Mouse (Mus musculus): ENCODE measurements around the gene Hint3. TPM values are rescaled to one million over a fixed set of nuclear protein-coding genes. Genes with fewer than 3 reads are reported as not detected.

Gene Hint3
- 6.8 and 7.7 TPM in 2 replicates for total RNA-seq (2012; rRNA removed)
- 1 to 10 TPM in 1 of 2 experiments, not detected in 1; 6.4 TPM for polyA plus RNA-seq (2012; ENCODE audit: insufficient read depth in 1 of 2, insufficient read length in 2 of 2, low read depth in 1 of 2, low replicate concordance in 2 of 2, missing spikeins in 1 of 2)

DNA sequence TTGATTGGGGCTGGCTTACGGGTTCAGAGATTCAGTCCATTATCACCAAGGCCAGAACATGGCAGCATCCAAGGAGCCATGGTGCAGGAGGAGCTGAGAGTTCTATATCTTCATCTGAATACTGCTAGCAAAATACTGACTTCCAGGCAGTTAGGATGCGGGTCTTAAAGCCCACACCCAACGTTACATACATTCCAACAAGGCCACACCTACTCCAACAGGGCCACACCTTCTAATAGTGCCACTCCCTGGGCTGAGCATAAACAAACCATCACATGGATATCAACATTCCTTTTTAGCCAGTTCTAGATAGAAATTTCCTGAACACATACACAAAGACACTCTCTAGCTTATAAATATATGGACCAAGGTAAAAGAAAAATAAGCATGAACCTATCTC lies at the start of gene Hint3:
Gene Hint3 (minus strand): TSS at position 120 of the 400 bp plus-strand sequence.
- no peak within 1 kb of the TSS for H3K9ac ChIP-seq (ENCODE audit: control insufficient read depth, low read depth, low read length, poor library complexity, severe bottlenecking)
- H3K79me2 ChIP-seq (ENCODE audit: control insufficient read depth, insufficient read depth, low read length, poor library complexity) = no peaks in the 10 kb centered on the region
- H3K27ac ChIP-seq (ENCODE audit: control insufficient read depth, low read depth, low read length) = no peak within 1 kb of the TSS
- TF ChIP-seq POLR2AphosphoS2 (IDR thresholded peaks at IDR 0.05; ENCODE audit: low read length) = no peak
- TF ChIP-seq MAFK (IDR thresholded peaks at IDR 0.05; ENCODE audit: borderline replicate concordance, low read depth, low read length) = no peak
- TF ChIP-seq USF2 (IDR thresholded peaks at IDR 0.05; ENCODE audit: borderline replicate concordance in 1 of 2, insufficient read depth in 1 of 2, low read depth in 1 of 2, low read length in 2 of 2) = no peak
- no peak for TF ChIP-seq TBP (IDR thresholded peaks at IDR 0.05; ENCODE audit: low read depth, low read length)
- TF ChIP-seq ELF1 (IDR thresholded peaks at IDR 0.05; ENCODE audit: low read depth, low read length) = no peak
- no peak for TF ChIP-seq EP300 (IDR thresholded peaks at IDR 0.05; ENCODE audit: low read depth in 1 of 2, low read length in 2 of 2)
- TF ChIP-seq ZKSCAN1 (IDR thresholded peaks at IDR 0.05; ENCODE audit: low read depth, low read length) = no peak
- TF ChIP-seq TAL1 (IDR thresholded peaks at IDR 0.05; ENCODE audit: low read length) = no peak
- no peak for TF ChIP-seq GATA1 (IDR thresholded peaks at IDR 0.05; ENCODE audit: low read depth, low read length)
- TF ChIP-seq MXI1 (IDR thresholded peaks at IDR 0.05; ENCODE audit: low read depth, low read length) = no peak
- no peak for TF ChIP-seq POLR2AphosphoS5 (IDR thresholded peaks at IDR 0.05; ENCODE audit: borderline replicate concordance, low read depth, low read length)
- TF ChIP-seq MYC (IDR thresholded peaks at IDR 0.05; ENCODE audit: low read depth, low read length) = no peak
- no peak for TF ChIP-seq ZNF384 (IDR thresholded peaks at IDR 0.05; ENCODE audit: low read depth, low read length)
- no peak for TF ChIP-seq SMC3 (IDR thresholded peaks at IDR 0.05; ENCODE audit: low read depth, low read length)
- TF ChIP-seq MAX (IDR thresholded peaks at IDR 0.05; ENCODE audit: low read length) = no peak
- TF ChIP-seq CTCF (IDR thresholded peaks at IDR 0.05 in 2 of 3, conservative IDR thresholded peaks at IDR 0.05 in 1 of 3; ENCODE audit: control insufficient read depth in 1 of 3, insufficient read depth in 1 of 3, low read depth in 2 of 3, low read length in 3 of 3, poor library complexity in 1 of 3, severe bottlenecking in 1 of 3) = no peak
- no peak for TF ChIP-seq ZC3H11A (IDR thresholded peaks at IDR 0.05; ENCODE audit: low read depth, low read length)
- TF ChIP-seq E2F4 (IDR thresholded peaks at IDR 0.05; ENCODE audit: borderline replicate concordance, low read depth, low read length) = no peak
- TF ChIP-seq ETS1 (IDR thresholded peaks at IDR 0.05; ENCODE audit: low read depth, low read length) = no peak
- no peak for TF ChIP-seq SIN3A (IDR thresholded peaks at IDR 0.05; ENCODE audit: low read length)
- H3K4me3 ChIP-seq (ENCODE audit: control insufficient read depth in 1 of 2, insufficient read depth in 1 of 2, low read depth in 2 of 2, low read length in 2 of 2) = no peak within 1 kb of the TSS
- DNase-seq (ENCODE audit: low read depth, low spot score) = no peak
- H3K4me1 ChIP-seq (ENCODE audit: control insufficient read depth in 1 of 2, insufficient read depth in 2 of 2, low read length in 2 of 2) = peaks cover 0 to 2% of the 10 kb centered on the region in 2 experiments; a peak in 1 of 4 replicates
- H3K36me3 ChIP-seq (ENCODE audit: control insufficient read depth in 1 of 2, insufficient read depth in 2 of 2, low read length in 2 of 2) = peaks cover 0 to 5% of the 10 kb centered on the region in 2 experiments; a peak in 1 of 4 replicates
- H3K27me3 ChIP-seq (ENCODE audit: control insufficient read depth in 1 of 2, insufficient read depth in 2 of 2, low read length in 2 of 2) = no peaks in the 10 kb centered on the region
- no peaks in the 10 kb centered on the region for H3K9me3 ChIP-seq (replicated peaks; ENCODE audit: insufficient read depth, low read length)

DNA sequence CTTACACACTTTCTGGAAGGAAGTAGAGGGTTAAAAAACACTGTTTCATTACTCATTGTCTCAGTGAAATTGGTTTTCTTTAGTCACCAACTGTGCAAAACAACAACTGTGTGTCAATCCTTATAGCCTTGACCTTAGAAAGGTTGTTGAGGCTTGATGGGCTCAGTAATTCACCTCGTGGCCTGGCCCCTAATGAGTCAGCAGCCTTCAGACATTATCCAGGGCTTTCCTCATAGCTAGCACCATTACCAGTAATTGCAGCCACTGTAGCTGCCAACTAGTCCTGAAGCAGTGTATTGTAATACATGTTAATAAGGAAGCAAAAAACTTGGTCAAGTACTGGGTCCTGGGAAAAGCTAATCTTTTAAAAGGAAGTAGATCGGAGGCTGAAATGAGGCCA lies 48.6 kb upstream of the Hint3 start:
- TF ChIP-seq UBTF (IDR thresholded peaks at IDR 0.05; ENCODE audit: borderline replicate concordance, insufficient read depth, low read depth, low read length) (no peak), CTCF (IDR thresholded peaks at IDR 0.05 in 2 of 3, conservative IDR thresholded peaks at IDR 0.05 in 1 of 3; ENCODE audit: control insufficient read depth in 1 of 3, insufficient read depth in 1 of 3, low read depth in 2 of 3, low read length in 3 of 3, poor library complexity in 1 of 3, severe bottlenecking in 1 of 3) (no peak), MYB (IDR thresholded peaks at IDR 0.05; ENCODE audit: low read depth, low read length) (no peak), USF1 (IDR thresholded peaks at IDR 0.05; ENCODE audit: low read depth, low read length) (no peak), SMC3 (IDR thresholded peaks at IDR 0.05; ENCODE audit: low read depth, low read length) (no peak), ELF1 (IDR thresholded peaks at IDR 0.05; ENCODE audit: low read depth, low read length) (no peak), POLR2AphosphoS2 (IDR thresholded peaks at IDR 0.05; ENCODE audit: low read length) (no peak), TAL1 (IDR thresholded peaks at IDR 0.05; ENCODE audit: low read length) (no peak), MAFK (IDR thresholded peaks at IDR 0.05; ENCODE audit: borderline replicate concordance, low read depth, low read length) (no peak), CHD2 (IDR thresholded peaks at IDR 0.05; ENCODE audit: low read length) (no peak), BHLHE40 (IDR thresholded peaks at IDR 0.05; ENCODE audit: borderline replicate concordance, low read depth, low read length) (no peak), GABPA (IDR thresholded peaks at IDR 0.05; ENCODE audit: low read depth, low read length) (no peak), POLR2A (IDR thresholded peaks at IDR 0.05; ENCODE audit: control insufficient read depth in 1 of 2, insufficient read depth in 1 of 2, low read depth in 1 of 2, low read length in 2 of 2, poor library complexity in 1 of 2) (no peak), NRF1 (IDR thresholded peaks at IDR 0.05; ENCODE audit: insufficient read depth, low read depth, low read length, poor library complexity, severe bottlenecking) (no peak), RAD21 (IDR thresholded peaks at IDR 0.05; ENCODE audit: low read depth, low read length) (no peak), MEF2A (IDR thresholded peaks at IDR 0.05; ENCODE audit: extremely low read depth, insufficient replicate concordance, low read depth, low read length, poor library complexity, severe bottlenecking) (no peak), SIN3A (IDR thresholded peaks at IDR 0.05; ENCODE audit: low read length) (no peak)
- Histone ChIP-seq H3K27me3 (ENCODE audit: control insufficient read depth in 1 of 2, insufficient read depth in 2 of 2, low read length in 2 of 2) (no peaks in the 10 kb centered on the region), H3K4me3 (ENCODE audit: control insufficient read depth in 1 of 2, insufficient read depth in 1 of 2, low read depth in 2 of 2, low read length in 2 of 2) (no peak overlapping the region), H3K36me3 (ENCODE audit: control insufficient read depth in 1 of 2, insufficient read depth in 2 of 2, low read length in 2 of 2) (peaks cover 0 to 6% of the 10 kb centered on the region in 2 experiments; a peak in 2 of 4 replicates), H3K27ac (ENCODE audit: control insufficient read depth, low read depth, low read length) (no peak overlapping the region), H3K9ac (ENCODE audit: control insufficient read depth, low read depth, low read length, poor library complexity, severe bottlenecking) (no peak overlapping the region), H3K4me1 (ENCODE audit: control insufficient read depth in 1 of 2, insufficient read depth in 2 of 2, low read length in 2 of 2) (peaks cover 0 to 5% of the 10 kb centered on the region in 2 experiments; a peak in 1 of 4 replicates), H3K79me2 (ENCODE audit: control insufficient read depth, insufficient read depth, low read length, poor library complexity) (no peaks in the 10 kb centered on the region), H3K9me3 (replicated peaks; ENCODE audit: insufficient read depth, low read length) (no peaks in the 10 kb centered on the region)
- DNase-seq (ENCODE audit: low read depth, low spot score) = no peak
